In the genomic region with DNA sequence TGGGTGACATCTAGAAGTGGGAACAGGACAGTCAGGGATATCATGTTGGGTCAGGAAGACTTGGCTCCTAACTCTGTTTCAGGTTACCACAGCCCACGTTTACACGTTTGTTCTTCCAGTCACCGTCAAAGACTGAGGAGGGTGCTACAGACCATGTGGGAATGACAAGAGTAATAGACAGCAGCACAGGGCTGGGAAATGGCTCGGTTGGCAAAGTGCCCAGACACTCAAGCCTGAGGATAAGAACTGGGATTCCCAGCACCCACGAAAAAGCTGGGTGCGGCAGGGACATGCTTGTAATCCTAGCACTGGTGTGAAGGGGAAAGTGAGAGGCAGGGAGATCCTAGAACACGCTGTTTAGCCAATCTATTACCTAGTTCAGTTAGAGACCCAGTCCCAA, we compare ENCODE assay signal across 8 mouse cellular contexts.
DNase-seq lines count a peak whose midpoint lies in the region; ATAC-seq lines count a peak whose summit lies in the region.

No protein-coding gene starts in this region.

- no peak overlapping the region for H3K4me2 ChIP-seq in forebrain, embryonic 15.5 days (replicated peaks)
- no peak overlapping the region for H3K4me2 ChIP-seq in forebrain, embryonic 11.5 days (ENCODE audit: low read depth, low read length, severe bottlenecking)

- H3K9me3 ChIP-seq in forebrain, embryonic 15.5 days = no peaks in the 10 kb centered on the region
- no peaks in the 10 kb centered on the region for H3K9me3 ChIP-seq in forebrain, embryonic 11.5 days (ENCODE audit: control insufficient read depth, low read length)

- 0 out of 2 replicates have a peak, but pooled peaks have one; percentile 55 for ATAC-seq in forebrain, embryonic 15.5 days (replicated peaks)
- no peak for ATAC-seq in forebrain, embryonic 11.5 days (replicated peaks; ENCODE audit: low FRiP score)
- ATAC-seq in erythroblast, adult 5-6 weeks (replicated peaks; ENCODE audit: low FRiP score, poor library complexity, severe bottlenecking) = no peak

- WGBS in forebrain, embryonic 15.5 days = 47% methylated on average over 7 of the region's 7 CpGs
- WGBS in forebrain, embryonic 11.5 days = 85% methylated on average over 7 of the region's 7 CpGs

- no peak overlapping the region for H3K4me3 ChIP-seq in forebrain, embryonic 15.5 days
- H3K4me3 ChIP-seq in forebrain, embryonic 11.5 days (ENCODE audit: low read depth, low read length) = no peak overlapping the region

- no peaks in the 10 kb centered on the region for H3K36me3 ChIP-seq in forebrain, embryonic 15.5 days
- no peaks in the 10 kb centered on the region for H3K36me3 ChIP-seq in forebrain, embryonic 11.5 days (ENCODE audit: control insufficient read depth, insufficient read depth, low read length)

- DNase-seq in forebrain, embryonic 11.5 days (ENCODE audit: low spot score) = no peak
- DNase-seq in right cerebral cortex, adult 18-20 months = peak; percentile 80
- DNase-seq in right cerebral cortex, postnatal 25 days = no peak
- DNase-seq in layer of hippocampus, adult 8-10 months (ENCODE audit: low spot score in 2 of 2) = peak; percentile 65 to 79
- no peak for DNase-seq in B cell, adult 2 months
- DNase-seq in kidney, adult 18-20 months = no peak

- H3K27me3 ChIP-seq in forebrain, embryonic 15.5 days = no peaks in the 10 kb centered on the region
- no peaks in the 10 kb centered on the region for H3K27me3 ChIP-seq in forebrain, embryonic 11.5 days (ENCODE audit: control insufficient read depth, insufficient read depth, low read length)

- H3K9ac ChIP-seq in forebrain, embryonic 15.5 days (replicated peaks) = no peak overlapping the region
- H3K9ac ChIP-seq in forebrain, embryonic 11.5 days (ENCODE audit: low read length) = no peak overlapping the region

- peaks cover 18% of the 10 kb centered on the region for H3K4me1 ChIP-seq in forebrain, embryonic 15.5 days
- no peaks in the 10 kb centered on the region for H3K4me1 ChIP-seq in forebrain, embryonic 11.5 days (replicated peaks; ENCODE audit: control insufficient read depth, insufficient read depth, low read length)

- H3K27ac ChIP-seq in forebrain, embryonic 15.5 days (replicated peaks) = no peak overlapping the region
- no peak overlapping the region for H3K27ac ChIP-seq in forebrain, embryonic 11.5 days (ENCODE audit: low read depth, low read length)

Comparison
In these comparisons a context has a peak if more than half of its experiments do, and no peak if none do; other contexts are left out.
1. DNase-seq: peak in right cerebral cortex, adult 18-20 months (single experiment) and layer of hippocampus, adult 8-10 months (2 of 2); none in forebrain, embryonic 11.5 days (single experiment), right cerebral cortex, postnatal 25 days (single experiment), B cell, adult 2 months (0 of 2) and kidney, adult 18-20 months (single experiment).